Mouse (Mus musculus) kidney, postnatal 0 days (tissue): ENCODE measurements around the gene Disp3. TPM values are rescaled to one million over a fixed set of nuclear protein-coding genes. Genes with fewer than 3 reads are reported as not detected.

Experiments
- ATAC-seq: fragments of 200-750 bp; cut with Nextera tagmentation; replicated peaks from 2 replicates; pipeline ENCODE4 v1.8.0; 2017; ENCODE audit warnings: low read depth, moderate number of reproducible peaks, moderate TSS enrichment, moderate library complexity; ENCODE audit not compliant: low FRiP score
- DNase-seq: peaks from one replicate; pipeline ENCODE4 v3.0.0-alpha.2; 2016; ENCODE audit warnings: low spot score
- H3K27ac ChIP-seq: fragments of 300-500 bp; sonication (generic); 2 replicates; pipeline ENCODE4 v1.5.1; 2014; ENCODE audit warnings: mild to moderate bottlenecking
- H3K27me3 ChIP-seq: fragments of 300-500 bp; sonication (generic); 2 replicates; pipeline ENCODE4 v1.6.1; 2014; ENCODE audit warnings: low read length, mixed read lengths; ENCODE audit not compliant: insufficient read depth
- H3K36me3 ChIP-seq: fragments of 300-500 bp; sonication (generic); 2 replicates; pipeline ENCODE4 v1.6.1; 2014; ENCODE audit warnings: low read length, mixed read lengths; ENCODE audit not compliant: insufficient read depth
- H3K4me1 ChIP-seq: fragments of 300-500 bp; sonication (generic); replicated peaks from 2 replicates; pipeline ENCODE4 v1.6.1; 2014; ENCODE audit warnings: antibody characterized with exemption, low read length, mixed read lengths; ENCODE audit not compliant: insufficient read depth
- H3K4me2 ChIP-seq: fragments of 300-500 bp; sonication (generic); 2 replicates; pipeline ENCODE4 v1.6.1; 2014; ENCODE audit warnings: mild to moderate bottlenecking, low read length, moderate library complexity, mixed read lengths
- H3K4me3 ChIP-seq: fragments of 300-500 bp; sonication (generic); replicated peaks from 2 replicates; pipeline ENCODE4 v1.5.1; 2014; ENCODE audit warnings: low read depth, low read length
- H3K9ac ChIP-seq: fragments of 300-500 bp; sonication (generic); 2 replicates; pipeline ENCODE4 v1.6.1; 2014; ENCODE audit warnings: low read depth, low read length
- H3K9me3 ChIP-seq: fragments of 300-500 bp; sonication (generic); replicated peaks from 2 replicates; pipeline ENCODE4 v1.6.1; 2016; ENCODE audit warnings: low read length, inconsistent platforms, mixed read lengths
- CTCF ChIP-seq: IDR thresholded peaks from 2 replicates; pipeline ENCODE4 v1.5.1; 2016; ENCODE audit warnings: antibody characterized with exemption, low read depth, mild to moderate bottlenecking, moderate library complexity
- WGBS: fragments of 180-500 bp; shearing (Covaris S2); extraction: QIAGEN DNeasy Blood & Tissue Kit; methylation state at CpG from one replicate; pipeline ENCODE4 v1.1.7; 2014; 5-methylcytosine and 5-hydroxymethylcytosine counted together
- polyA plus RNA-seq: library from polyadenylated mRNA; unstranded; fragments of >200 nt; fragmentation: Nextera tagmentation; extraction: Ambion mirVana; gene quantifications from 2 replicates; pipeline ENCODE4 v1.2.1, GENCODE M21; 2015

The Disp3 gene
- polyA plus RNA-seq, 1 experiment from 2014 or later = 0.21 TPM

- ATAC-seq = no peak
- no peaks in the 10 kb centered on the region for H3K9me3 ChIP-seq
- WGBS = 32% methylated on average over 8 of the region's 8 CpGs
These were observed 25.8 kb upstream of the Disp3 start for GRCm38 (mm10) chr4:148313601-148314000.

DNA sequence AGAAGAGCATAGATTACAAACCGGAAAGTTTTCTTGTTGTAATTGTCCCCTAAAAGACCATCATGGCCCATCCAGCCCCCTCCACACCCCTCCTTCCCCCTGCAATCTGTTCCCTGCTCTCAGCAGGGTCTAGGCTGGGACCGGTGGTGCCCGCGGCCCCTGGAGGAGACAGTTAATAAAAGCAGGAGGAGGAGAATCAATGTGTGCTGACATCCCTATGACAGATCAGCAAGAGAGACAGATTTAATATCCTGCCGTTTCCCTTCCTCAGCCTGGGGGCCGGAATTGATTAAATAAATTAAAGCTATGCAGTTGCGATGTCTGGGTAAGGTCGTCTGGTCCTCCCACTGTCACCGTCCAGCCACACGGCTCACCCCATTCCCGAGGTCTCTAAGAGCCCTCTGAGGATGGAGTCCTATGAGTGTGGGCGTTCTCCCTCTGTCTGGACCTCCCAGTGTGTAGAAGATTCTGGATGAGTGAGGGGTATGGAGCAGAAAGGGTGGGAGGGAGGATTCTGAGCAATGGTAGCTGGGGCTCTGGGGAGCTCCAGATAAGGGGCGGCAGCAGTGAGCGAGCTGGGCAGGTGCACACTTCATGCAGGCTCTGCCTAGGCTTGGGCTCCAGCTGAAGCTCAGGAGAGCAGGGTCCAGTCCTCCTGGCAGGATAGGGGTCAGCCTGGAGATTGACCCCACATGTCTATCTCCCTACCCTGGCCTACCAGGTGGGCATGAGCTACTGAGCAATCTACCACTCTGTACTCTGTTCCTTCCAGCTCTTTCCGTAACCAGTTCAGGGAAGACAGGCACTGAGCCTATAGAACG lies 24.7 kb upstream of the Disp3 start:
- 50% methylated on average over 16 of the region's 16 CpGs for WGBS
- ATAC-seq = no peak

More at GRCm38 (mm10) chr4:148313601-148314000, 25.8 kb upstream of the Disp3 start:
- no peaks in the 10 kb centered on the region for H3K36me3 ChIP-seq
- H3K27me3 ChIP-seq = no peaks in the 10 kb centered on the region
- H3K4me2 ChIP-seq = no peak overlapping the region
- H3K4me3 ChIP-seq = no peak overlapping the region
- H3K4me1 ChIP-seq = no peaks in the 10 kb centered on the region
- DNase-seq = peak; percentile 17
- H3K9ac ChIP-seq = no peak overlapping the region
- no peak for TF ChIP-seq CTCF
- no peak overlapping the region for H3K27ac ChIP-seq

GRCm38 (mm10) chr4:148310845-148311244 lies 23.1 kb upstream of the Disp3 start:
- no peaks in the 10 kb centered on the region for H3K36me3 ChIP-seq
- H3K4me1 ChIP-seq = peaks cover 4% of the 10 kb centered on the region; the same call in 1 of the 2 replicates
- H3K27ac ChIP-seq = no peak overlapping the region
- no peak for ATAC-seq
- no peak for TF ChIP-seq CTCF
- no peaks in the 10 kb centered on the region for H3K27me3 ChIP-seq
- H3K9ac ChIP-seq = no peak overlapping the region
- H3K9me3 ChIP-seq = no peaks in the 10 kb centered on the region
- WGBS = 79% methylated on average over 7 of the region's 7 CpGs
- H3K4me2 ChIP-seq = no peak overlapping the region
- no peak overlapping the region for H3K4me3 ChIP-seq
- no peak for DNase-seq

More for the DNA sequence above, 24.7 kb upstream of the Disp3 start:
- Histone ChIP-seq H3K9ac (no peak overlapping the region), H3K36me3 (no peaks in the 10 kb centered on the region), H3K4me3 (no peak overlapping the region), H3K27me3 (no peaks in the 10 kb centered on the region), H3K27ac (no peak overlapping the region), H3K9me3 (no peaks in the 10 kb centered on the region), H3K4me1 (no peaks in the 10 kb centered on the region), H3K4me2 (no peak overlapping the region)
- no peak for DNase-seq
- no peak for TF ChIP-seq CTCF

- ATAC-seq = no peak
- no peak for TF ChIP-seq CTCF
- WGBS = 40% methylated on average over 4 of the region's 4 CpGs
These were observed 22.4 kb upstream of the Disp3 start for GRCm38 (mm10) chr4:148310126-148310525.

GRCm38 (mm10) chr4:148306406-148307083 lies 18.8 kb upstream of the Disp3 start:
- no peaks in the 10 kb centered on the region for H3K9me3 ChIP-seq
- no peak overlapping the region for H3K4me3 ChIP-seq
- no peaks in the 10 kb centered on the region for H3K27me3 ChIP-seq
- H3K36me3 ChIP-seq = no peaks in the 10 kb centered on the region
- H3K4me1 ChIP-seq = peaks cover 4% of the 10 kb centered on the region; the same call in 1 of the 2 replicates
- H3K27ac ChIP-seq = no peak overlapping the region; the same call in 1 of the 2 replicates
- no peak overlapping the region for H3K4me2 ChIP-seq
- ATAC-seq = peak; percentile 63
- no peak for TF ChIP-seq CTCF
- H3K9ac ChIP-seq = 0 out of 2 replicates have a peak overlapping the region, but pooled peaks have one; percentile 13
- DNase-seq = peak; percentile 81
- 1% methylated on average over 16 of the region's 16 CpGs for WGBS

More at GRCm38 (mm10) chr4:148310126-148310525, 22.4 kb upstream of the Disp3 start:
- H3K4me3 ChIP-seq = no peak overlapping the region
- no peaks in the 10 kb centered on the region for H3K27me3 ChIP-seq
- no peak overlapping the region for H3K27ac ChIP-seq
- H3K4me2 ChIP-seq = no peak overlapping the region
- no peak overlapping the region for H3K9ac ChIP-seq
- no peaks in the 10 kb centered on the region for H3K9me3 ChIP-seq
- peaks cover 4% of the 10 kb centered on the region; the same call in 1 of the 2 replicates for H3K4me1 ChIP-seq
- H3K36me3 ChIP-seq = no peaks in the 10 kb centered on the region
- DNase-seq = no peak

DNA sequence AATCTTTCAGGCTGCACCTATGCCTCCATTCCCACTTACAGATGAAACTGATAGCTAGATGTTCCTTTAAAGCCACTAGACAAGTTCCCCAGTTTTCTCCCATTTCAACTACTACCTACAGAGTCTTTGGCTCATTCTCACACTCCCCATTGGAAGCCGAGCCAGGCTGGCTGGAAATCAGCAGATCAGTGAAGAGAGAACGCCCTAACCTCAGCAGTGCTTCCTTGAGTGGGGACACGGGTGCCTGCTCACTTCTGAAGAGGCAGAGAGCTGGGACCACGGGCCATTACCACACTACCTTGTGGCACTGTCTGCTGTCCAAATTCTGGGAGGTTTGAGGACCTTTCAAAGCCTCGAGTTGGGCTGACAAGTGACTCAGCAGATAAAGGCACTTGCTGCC lies 11.0 kb upstream of the Disp3 start:
- H3K36me3 ChIP-seq = no peaks in the 10 kb centered on the region
- no peak for TF ChIP-seq CTCF
- no peaks in the 10 kb centered on the region for H3K27me3 ChIP-seq
- no peak overlapping the region for H3K9ac ChIP-seq
- no peaks in the 10 kb centered on the region for H3K4me1 ChIP-seq
- no peak overlapping the region for H3K4me3 ChIP-seq
- 52% methylated on average over 5 of the region's 5 CpGs for WGBS
- ATAC-seq = no peak
- no peak for DNase-seq
- H3K4me2 ChIP-seq = no peak overlapping the region
- no peak overlapping the region for H3K27ac ChIP-seq
- H3K9me3 ChIP-seq = no peaks in the 10 kb centered on the region
